Mouse (Mus musculus) stomach, embryonic 16.5 days (tissue): ENCODE data around the gene Clip2. TPM values are rescaled to one million over a fixed set of nuclear protein-coding genes. Genes with fewer than 3 reads are reported as not detected.

Experiments used
- ATAC-seq: fragments of 200-750 bp; cut with Nextera tagmentation; 2 replicates; pipeline ENCODE4 v1.8.0; 2017; ENCODE audit warnings: moderate number of reproducible peaks, moderate TSS enrichment; ENCODE audit not compliant: insufficient read depth, low FRiP score
- H3K27ac ChIP-seq: fragments of 300-500 bp; sonication (generic); 2 replicates; pipeline ENCODE4 v1.5.1; 2014; ENCODE audit warnings: low read length
- H3K27me3 ChIP-seq: fragments of 300-500 bp; sonication (generic); 2 replicates; pipeline ENCODE4 v1.6.1; 2014; ENCODE audit warnings: low read length, control low read depth, mixed read lengths; ENCODE audit not compliant: control insufficient read depth, insufficient read depth
- H3K36me3 ChIP-seq: fragments of 300-500 bp; sonication (generic); 2 replicates; pipeline ENCODE4 v1.6.1; 2014; ENCODE audit warnings: low read length; ENCODE audit not compliant: control insufficient read depth, insufficient read depth
- H3K4me1 ChIP-seq: fragments of 300-500 bp; sonication (generic); 2 replicates; pipeline ENCODE4 v1.6.1; 2014; ENCODE audit warnings: low read length, control low read depth, mixed read lengths; ENCODE audit not compliant: control insufficient read depth, insufficient read depth
- H3K4me2 ChIP-seq: fragments of 300-500 bp; sonication (generic); 2 replicates; pipeline ENCODE4 v1.6.1; 2014; ENCODE audit warnings: low read depth, low read length, mixed read lengths
- H3K4me3 ChIP-seq: fragments of 300-500 bp; sonication (generic); replicated peaks from 2 replicates; pipeline ENCODE4 v1.5.1; 2014; ENCODE audit warnings: mild to moderate bottlenecking, low read length
- H3K9ac ChIP-seq: fragments of 300-500 bp; sonication (generic); 2 replicates; pipeline ENCODE4 v1.6.1; 2014; ENCODE audit warnings: low read length
- H3K9me3 ChIP-seq: fragments of 300-500 bp; sonication (generic); replicated peaks from 2 replicates; pipeline ENCODE4 v1.6.1; 2016; ENCODE audit warnings: low read length, control low read depth; ENCODE audit not compliant: control insufficient read depth
- WGBS: fragments of 180-500 bp; shearing (Covaris S2); extraction: QIAGEN DNeasy Blood & Tissue Kit; methylation state at CpG from one replicate; pipeline ENCODE4 v1.1.7; 2014; 5-methylcytosine and 5-hydroxymethylcytosine counted together
- polyA plus RNA-seq: library from polyadenylated mRNA; unstranded; fragments of >200 nt; fragmentation: Nextera tagmentation; extraction: Ambion mirVana; gene quantifications from 2 replicates; pipeline ENCODE4 v1.2.1, GENCODE M21; 2015

Clip2 gene
- polyA plus RNA-seq, 1 experiment from 2014 or later: 2.9 TPM

GRCm38 (mm10) chr5:134582221-134582907 lies 30.1 kb upstream of the Clip2 start:
- peak; percentile 95 for ATAC-seq
- Histone ChIP-seq H3K9ac (peak overlapping the region; percentile 94), H3K4me1 (peaks cover 11% of the 10 kb centered on the region), H3K36me3 (no peaks in the 10 kb centered on the region), H3K9me3 (no peaks in the 10 kb centered on the region), H3K27ac (peak overlapping the region; percentile 46), H3K4me2 (peak overlapping the region; percentile 94), H3K27me3 (no peaks in the 10 kb centered on the region), H3K4me3 (peak overlapping the region; percentile 100)
- WGBS: 8% methylated on average over 29 of the region's 30 CpGs

- ATAC-seq: no peak
- H3K27ac ChIP-seq: peak within 1 kb of the TSS; percentile 55
- peaks cover 11% of the 10 kb centered on the region for H3K4me1 ChIP-seq
- H3K4me3 ChIP-seq: no peak within 1 kb of the TSS
- H3K27me3 ChIP-seq: no peaks in the 10 kb centered on the region
- WGBS: 79% methylated on average over 5 of the region's 5 CpGs
- no peaks in the 10 kb centered on the region for H3K9me3 ChIP-seq
- no peaks in the 10 kb centered on the region for H3K36me3 ChIP-seq
- H3K4me2 ChIP-seq: no peak within 1 kb of the TSS
- H3K9ac ChIP-seq: no peak within 1 kb of the TSS; the same call in 1 of the 2 replicates
These were observed 28.9 kb upstream of the Clip2 start, which contains the start of gene Rfc2 for GRCm38 (mm10) chr5:134581146-134581545. Gene Rfc2, plus strand, starts transcription at chr5:134581366.

GRCm38 (mm10) chr5:134579135-134579534 lies 26.9 kb upstream of the Clip2 start:
- Histone ChIP-seq H3K36me3 (no peaks in the 10 kb centered on the region), H3K9ac (no peak overlapping the region), H3K27ac (no peak overlapping the region), H3K4me2 (no peak overlapping the region), H3K27me3 (no peaks in the 10 kb centered on the region), H3K4me3 (no peak overlapping the region), H3K9me3 (no peaks in the 10 kb centered on the region), H3K4me1 (peaks cover 11% of the 10 kb centered on the region)
- 67% methylated on average over 3 of the region's 3 CpGs for WGBS
- no peak for ATAC-seq

GRCm38 (mm10) chr5:134577534-134577933 lies 25.3 kb upstream of the Clip2 start:
- Histone ChIP-seq H3K4me1 (peaks cover 1% of the 10 kb centered on the region; the same call in 1 of the 2 replicates), H3K9me3 (no peaks in the 10 kb centered on the region), H3K27me3 (no peaks in the 10 kb centered on the region), H3K9ac (no peak overlapping the region), H3K27ac (peak overlapping the region; percentile 29; the same call in 1 of the 2 replicates), H3K4me3 (no peak overlapping the region), H3K4me2 (no peak overlapping the region), H3K36me3 (no peaks in the 10 kb centered on the region)
- 70% methylated on average over 7 of the region's 7 CpGs for WGBS
- 0 out of 2 replicates have a peak, but pooled peaks have one; percentile 23 for ATAC-seq

- peaks cover 3% of the 10 kb centered on the region; the same call in 1 of the 2 replicates for H3K4me1 ChIP-seq
- H3K4me3 ChIP-seq: no peak overlapping the region
- no peaks in the 10 kb centered on the region for H3K36me3 ChIP-seq
- H3K9me3 ChIP-seq: no peaks in the 10 kb centered on the region
- H3K4me2 ChIP-seq: no peak overlapping the region
- peak overlapping the region; percentile 33; the same call in 1 of the 2 replicates for H3K27ac ChIP-seq
- WGBS: 65% methylated on average over 14 of the region's 14 CpGs
- ATAC-seq: no peak
- no peaks in the 10 kb centered on the region for H3K27me3 ChIP-seq
- no peak overlapping the region for H3K9ac ChIP-seq
These were observed 24.4 kb upstream of the Clip2 start for GRCm38 (mm10) chr5:134576517-134577220.

- Histone ChIP-seq H3K27me3 (no peaks in the 10 kb centered on the region), H3K4me3 (no peak overlapping the region), H3K4me2 (no peak overlapping the region), H3K36me3 (no peaks in the 10 kb centered on the region), H3K27ac (no peak overlapping the region), H3K4me1 (peaks cover 3% of the 10 kb centered on the region; the same call in 1 of the 2 replicates), H3K9ac (no peak overlapping the region), H3K9me3 (no peaks in the 10 kb centered on the region)
- no peak for ATAC-seq
- 91% methylated on average over 5 of the region's 5 CpGs for WGBS
These were observed 23.6 kb upstream of the Clip2 start for GRCm38 (mm10) chr5:134575833-134576232.

GRCm38 (mm10) chr5:134572508-134573214 lies 20.4 kb upstream of the Clip2 start:
- Histone ChIP-seq H3K9ac (peak overlapping the region; percentile 62), H3K4me2 (peak overlapping the region; percentile 90), H3K9me3 (no peaks in the 10 kb centered on the region), H3K4me1 (peaks cover 3% of the 10 kb centered on the region), H3K36me3 (no peaks in the 10 kb centered on the region), H3K27ac (peak overlapping the region; percentile 88), H3K27me3 (no peaks in the 10 kb centered on the region), H3K4me3 (peak overlapping the region; percentile 58)
- 32% methylated on average over 10 of the region's 10 CpGs for WGBS
- no peak for ATAC-seq

- peak overlapping the region; percentile 90 for H3K4me2 ChIP-seq
- no peaks in the 10 kb centered on the region for H3K27me3 ChIP-seq
- H3K27ac ChIP-seq: peak overlapping the region; percentile 88
- H3K4me3 ChIP-seq: peak overlapping the region; percentile 58
- H3K4me1 ChIP-seq: peaks cover 3% of the 10 kb centered on the region
- H3K36me3 ChIP-seq: no peaks in the 10 kb centered on the region
- under 1% methylated on average over 23 of the region's 23 CpGs for WGBS
- peak overlapping the region; percentile 62 for H3K9ac ChIP-seq
- ATAC-seq: peak; percentile 68
- no peaks in the 10 kb centered on the region for H3K9me3 ChIP-seq
These were observed 19.7 kb upstream of the Clip2 start for GRCm38 (mm10) chr5:134571730-134572507.
